Mouse (Mus musculus): ENCODE data around the gene Numb. TPM values are rescaled to one million over a fixed set of nuclear protein-coding genes. Genes with fewer than 3 reads are reported as not detected.

Numb gene
- polyA plus RNA-seq, 1 experiment from 2014 or later, result 30.8 TPM

DNA sequence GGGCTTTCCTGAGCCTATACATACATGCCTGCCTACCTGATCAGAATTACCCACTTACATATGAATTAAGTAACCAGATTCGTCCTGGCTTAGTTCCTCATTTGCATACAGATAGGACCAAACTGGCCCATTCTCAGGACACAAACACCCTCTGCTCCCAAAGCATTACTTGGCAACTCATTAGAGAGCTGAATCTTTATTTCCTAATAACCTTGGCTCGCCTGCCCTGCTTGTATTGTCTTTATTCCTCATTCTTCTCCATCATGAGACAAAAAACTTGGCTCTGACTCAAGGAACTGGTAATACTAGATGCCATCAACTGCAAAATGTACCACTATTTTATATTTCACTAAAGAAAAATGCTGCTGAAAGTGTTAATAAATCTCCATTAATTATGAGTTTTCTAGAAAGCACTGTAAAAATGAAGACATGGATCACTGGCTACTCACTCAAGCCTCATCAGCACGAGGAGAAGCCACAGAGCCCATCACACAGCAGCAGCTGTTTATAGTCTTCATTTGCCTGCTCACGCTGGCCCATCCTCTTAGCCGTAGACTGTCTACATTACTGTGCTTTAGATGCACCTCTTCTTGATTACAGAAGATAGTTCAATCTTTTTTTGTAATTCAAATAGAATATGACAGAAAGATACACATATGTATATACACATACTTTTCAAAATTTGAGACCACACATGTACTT, 69.1 kb downstream of the Numb start:
- H3K9ac ChIP-seq (ENCODE audit: low read length), result no peak overlapping the region
- no peak for DNase-seq (ENCODE audit: low spot score)
- H3K4me3 ChIP-seq (ENCODE audit: low read depth, low read length), result no peak overlapping the region
- no peak overlapping the region for H3K4me2 ChIP-seq (ENCODE audit: low read depth)
- H3K27ac ChIP-seq (ENCODE audit: low read depth, low read length), result no peak overlapping the region
- WGBS, result 86% methylated on average over 5 of the region's 5 CpGs
- H3K4me1 ChIP-seq (ENCODE audit: control insufficient read depth, insufficient read depth, low read length), result no peaks in the 10 kb centered on the region
- no peaks in the 10 kb centered on the region for H3K9me3 ChIP-seq (ENCODE audit: control insufficient read depth, low read length)
- ATAC-seq (ENCODE audit: insufficient read depth, low FRiP score, low TSS enrichment), result no peak
- H3K36me3 ChIP-seq (ENCODE audit: control insufficient read depth, insufficient read depth, low read length), result no peaks in the 10 kb centered on the region
- H3K27me3 ChIP-seq (ENCODE audit: control insufficient read depth, insufficient read depth, low read length), result no peaks in the 10 kb centered on the region

DNA sequence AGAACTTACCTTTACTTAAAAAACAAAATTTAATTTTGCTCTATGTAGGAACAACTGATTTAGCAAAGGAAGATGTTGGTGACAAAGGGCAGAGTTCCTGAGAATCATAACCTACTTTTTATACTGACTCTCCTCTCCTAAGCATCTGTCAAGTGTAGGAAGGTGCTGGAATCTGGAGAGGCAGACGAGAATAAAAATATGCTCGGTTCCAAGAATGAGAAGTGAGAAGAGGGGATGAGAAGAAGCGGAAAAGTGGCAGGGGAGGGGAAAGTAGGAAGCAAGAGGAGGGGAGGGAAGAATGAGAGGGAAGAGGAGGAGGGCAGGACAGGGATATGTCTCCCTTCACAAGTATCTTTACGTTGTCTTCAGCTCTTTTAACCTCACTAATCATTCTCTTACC, 71.4 kb downstream of the Numb start:
- Histone ChIP-seq H3K27ac (ENCODE audit: low read depth, low read length) (no peak overlapping the region), H3K4me2 (ENCODE audit: low read depth) (no peak overlapping the region), H3K27me3 (ENCODE audit: control insufficient read depth, insufficient read depth, low read length) (no peaks in the 10 kb centered on the region), H3K9ac (ENCODE audit: low read length) (no peak overlapping the region), H3K4me3 (ENCODE audit: low read depth, low read length) (no peak overlapping the region), H3K9me3 (ENCODE audit: control insufficient read depth, low read length) (no peaks in the 10 kb centered on the region), H3K4me1 (ENCODE audit: control insufficient read depth, insufficient read depth, low read length) (no peaks in the 10 kb centered on the region), H3K36me3 (ENCODE audit: control insufficient read depth, insufficient read depth, low read length) (no peaks in the 10 kb centered on the region)
- DNase-seq (ENCODE audit: low spot score) (no peak), ATAC-seq (ENCODE audit: insufficient read depth, low FRiP score, low TSS enrichment) (no peak)
- 74% methylated on average over 4 of the region's 4 CpGs for WGBS

DNA sequence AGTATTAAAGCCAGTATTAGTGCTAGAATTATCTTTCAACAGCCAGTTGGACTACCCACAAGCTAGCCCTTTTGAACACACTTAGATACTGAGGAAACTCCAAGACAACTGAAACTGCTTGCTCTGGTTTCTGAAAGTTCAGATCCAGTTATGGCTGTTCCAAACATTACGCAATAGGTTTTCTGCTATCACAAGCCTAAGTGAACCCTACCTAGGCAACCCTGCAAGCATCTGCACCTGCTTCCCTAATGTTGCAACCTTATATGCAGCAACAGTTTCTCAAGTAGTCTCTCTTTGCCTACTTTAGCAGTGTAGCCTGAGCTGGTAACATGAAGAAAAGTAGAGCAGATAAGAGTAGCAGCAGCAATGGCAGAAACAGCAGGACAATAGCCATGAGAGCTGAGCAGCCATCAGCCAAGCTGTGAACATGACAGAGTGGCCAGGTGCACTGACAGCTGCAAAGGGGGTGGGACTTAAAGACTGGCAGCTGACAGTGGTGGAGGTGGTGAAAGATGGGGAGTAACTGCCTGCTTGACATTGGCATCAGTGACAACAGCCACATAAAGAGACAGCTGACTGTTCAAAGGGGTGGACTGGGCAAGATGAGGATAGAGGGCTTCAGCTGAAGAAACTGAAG, 73.0 kb downstream of the Numb start:
- no peak overlapping the region for H3K27ac ChIP-seq (ENCODE audit: low read depth, low read length)
- H3K9ac ChIP-seq (ENCODE audit: low read length), result no peak overlapping the region
- no peaks in the 10 kb centered on the region for H3K27me3 ChIP-seq (ENCODE audit: control insufficient read depth, insufficient read depth, low read length)
- no peaks in the 10 kb centered on the region for H3K9me3 ChIP-seq (ENCODE audit: control insufficient read depth, low read length)
- 100% methylated on average over 1 of the region's 1 CpGs for WGBS
- no peak for ATAC-seq (ENCODE audit: insufficient read depth, low FRiP score, low TSS enrichment)
- no peaks in the 10 kb centered on the region for H3K4me1 ChIP-seq (ENCODE audit: control insufficient read depth, insufficient read depth, low read length)
- H3K4me2 ChIP-seq (ENCODE audit: low read depth), result no peak overlapping the region
- H3K36me3 ChIP-seq (ENCODE audit: control insufficient read depth, insufficient read depth, low read length), result no peaks in the 10 kb centered on the region
- no peak overlapping the region for H3K4me3 ChIP-seq (ENCODE audit: low read depth, low read length)
- DNase-seq (ENCODE audit: low spot score), result no peak

GRCm38 (mm10) chr12:83847877-83848276, 73.9 kb downstream of the Numb start:
- H3K9me3 ChIP-seq (ENCODE audit: control insufficient read depth, low read length), result no peaks in the 10 kb centered on the region
- 92% methylated on average over 2 of the region's 2 CpGs for WGBS
- no peak overlapping the region for H3K27ac ChIP-seq (ENCODE audit: low read depth, low read length)

GRCm38 (mm10) chr12:83842678-83843440, 78.9 kb downstream of the Numb start:
- 93% methylated on average over 3 of the region's 3 CpGs for WGBS

More at GRCm38 (mm10) chr12:83847877-83848276, 73.9 kb downstream of the Numb start:
- Histone ChIP-seq H3K36me3 (ENCODE audit: control insufficient read depth, insufficient read depth, low read length) (no peaks in the 10 kb centered on the region), H3K27me3 (ENCODE audit: control insufficient read depth, insufficient read depth, low read length) (no peaks in the 10 kb centered on the region), H3K9ac (ENCODE audit: low read length) (no peak overlapping the region), H3K4me1 (ENCODE audit: control insufficient read depth, insufficient read depth, low read length) (no peaks in the 10 kb centered on the region), H3K4me2 (ENCODE audit: low read depth) (no peak overlapping the region), H3K4me3 (ENCODE audit: low read depth, low read length) (no peak overlapping the region)
- DNase-seq (ENCODE audit: low spot score) (no peak), ATAC-seq (ENCODE audit: insufficient read depth, low FRiP score, low TSS enrichment) (no peak)

DNA sequence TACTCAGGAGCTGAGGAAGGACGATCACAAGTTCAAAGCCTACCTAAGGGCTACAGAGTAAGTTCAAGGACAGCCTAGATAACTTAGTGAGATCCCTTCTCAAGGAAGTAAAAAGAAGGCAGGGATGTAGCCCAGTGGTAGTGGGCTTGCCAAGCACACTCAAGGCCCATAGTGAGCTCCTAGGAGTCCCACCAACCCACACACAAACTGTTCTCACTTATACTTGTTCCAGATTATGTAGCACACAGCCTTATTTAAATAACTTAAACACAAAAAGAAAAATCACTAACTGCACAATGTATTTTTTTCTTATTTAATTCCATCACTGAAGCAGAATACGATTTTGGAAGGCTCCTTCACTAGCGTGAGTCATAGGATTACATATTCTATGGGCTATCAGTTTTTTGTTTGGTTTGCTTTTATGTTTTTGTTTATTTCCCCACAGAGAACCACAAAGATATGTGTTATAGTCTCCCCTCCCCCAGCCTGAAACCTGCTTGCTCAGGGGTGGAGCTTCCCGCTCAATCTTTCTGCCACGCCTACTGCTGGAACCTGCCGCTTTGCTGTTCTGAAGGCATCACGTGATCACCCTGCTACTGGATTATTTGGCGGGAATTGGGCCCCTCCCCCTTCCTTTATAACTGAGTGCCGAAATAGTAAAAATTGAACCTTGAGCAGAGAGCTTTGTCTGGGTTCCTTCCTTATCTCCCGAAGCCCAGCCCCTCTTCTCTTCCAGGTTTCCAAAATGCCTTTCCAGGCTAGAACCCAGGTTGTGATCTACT, 80.1 kb downstream of the Numb start:
- Histone ChIP-seq H3K36me3 (ENCODE audit: control insufficient read depth, insufficient read depth, low read length) (no peaks in the 10 kb centered on the region; the same call in 1 of the 2 replicates), H3K9me3 (ENCODE audit: control insufficient read depth, low read length) (no peaks in the 10 kb centered on the region), H3K4me2 (ENCODE audit: low read depth) (no peak overlapping the region), H3K4me3 (ENCODE audit: low read depth, low read length) (no peak overlapping the region), H3K4me1 (ENCODE audit: control insufficient read depth, insufficient read depth, low read length) (no peaks in the 10 kb centered on the region), H3K9ac (ENCODE audit: low read length) (no peak overlapping the region), H3K27ac (ENCODE audit: low read depth, low read length) (no peak overlapping the region), H3K27me3 (ENCODE audit: control insufficient read depth, insufficient read depth, low read length) (no peaks in the 10 kb centered on the region)
- ATAC-seq (ENCODE audit: insufficient read depth, low FRiP score, low TSS enrichment), result no peak
- no peak for DNase-seq (ENCODE audit: low spot score)
- WGBS, result 90% methylated on average over 10 of the region's 10 CpGs

More at GRCm38 (mm10) chr12:83842678-83843440, 78.9 kb downstream of the Numb start:
- no peak overlapping the region for H3K27ac ChIP-seq (ENCODE audit: low read depth, low read length)
- no peaks in the 10 kb centered on the region; the same call in 1 of the 2 replicates for H3K36me3 ChIP-seq (ENCODE audit: control insufficient read depth, insufficient read depth, low read length)
- H3K4me2 ChIP-seq (ENCODE audit: low read depth), result no peak overlapping the region
- H3K4me1 ChIP-seq (ENCODE audit: control insufficient read depth, insufficient read depth, low read length), result no peaks in the 10 kb centered on the region
- no peak overlapping the region for H3K9ac ChIP-seq (ENCODE audit: low read length)
- DNase-seq (ENCODE audit: low spot score) (no peak), ATAC-seq (ENCODE audit: insufficient read depth, low FRiP score, low TSS enrichment) (no peak)
- H3K4me3 ChIP-seq (ENCODE audit: low read depth, low read length), result no peak overlapping the region
- H3K27me3 ChIP-seq (ENCODE audit: control insufficient read depth, insufficient read depth, low read length), result no peaks in the 10 kb centered on the region
- no peaks in the 10 kb centered on the region for H3K9me3 ChIP-seq (ENCODE audit: control insufficient read depth, low read length)

- Histone ChIP-seq H3K9ac (ENCODE audit: low read length) (no peak overlapping the region), H3K27me3 (ENCODE audit: control insufficient read depth, insufficient read depth, low read length) (no peaks in the 10 kb centered on the region), H3K4me3 (ENCODE audit: low read depth, low read length) (no peak overlapping the region), H3K36me3 (ENCODE audit: control insufficient read depth, insufficient read depth, low read length) (peaks cover 5% of the 10 kb centered on the region; the same call in 1 of the 2 replicates), H3K4me2 (ENCODE audit: low read depth) (no peak overlapping the region), H3K9me3 (ENCODE audit: control insufficient read depth, low read length) (no peaks in the 10 kb centered on the region), H3K27ac (ENCODE audit: low read depth, low read length) (no peak overlapping the region), H3K4me1 (ENCODE audit: control insufficient read depth, insufficient read depth, low read length) (no peaks in the 10 kb centered on the region)
- ATAC-seq (ENCODE audit: insufficient read depth, low FRiP score, low TSS enrichment) (no peak), DNase-seq (ENCODE audit: low spot score) (no peak)
- WGBS, result 94% methylated on average over 3 of the region's 3 CpGs
Observed at GRCm38 (mm10) chr12:83833979-83834378, 87.8 kb downstream of the Numb start.

- H3K27ac ChIP-seq (ENCODE audit: low read depth, low read length), result no peak overlapping the region
- no peaks in the 10 kb centered on the region for H3K9me3 ChIP-seq (ENCODE audit: control insufficient read depth, low read length)
- no peaks in the 10 kb centered on the region for H3K4me1 ChIP-seq (ENCODE audit: control insufficient read depth, insufficient read depth, low read length)
- ATAC-seq (ENCODE audit: insufficient read depth, low FRiP score, low TSS enrichment) (no peak), DNase-seq (ENCODE audit: low spot score) (no peak)
- no peaks in the 10 kb centered on the region for H3K27me3 ChIP-seq (ENCODE audit: control insufficient read depth, insufficient read depth, low read length)
- no peak overlapping the region for H3K4me3 ChIP-seq (ENCODE audit: low read depth, low read length)
- no peak overlapping the region for H3K9ac ChIP-seq (ENCODE audit: low read length)
- 82% methylated on average over 3 of the region's 3 CpGs for WGBS
- peaks cover 5% of the 10 kb centered on the region; the same call in 1 of the 2 replicates for H3K36me3 ChIP-seq (ENCODE audit: control insufficient read depth, insufficient read depth, low read length)
- H3K4me2 ChIP-seq (ENCODE audit: low read depth), result no peak overlapping the region
Observed at GRCm38 (mm10) chr12:83830424-83830823, 91.3 kb downstream of the Numb start.
